Mouse (Mus musculus): ENCODE results near the gene Pla2g4c.

DNA sequence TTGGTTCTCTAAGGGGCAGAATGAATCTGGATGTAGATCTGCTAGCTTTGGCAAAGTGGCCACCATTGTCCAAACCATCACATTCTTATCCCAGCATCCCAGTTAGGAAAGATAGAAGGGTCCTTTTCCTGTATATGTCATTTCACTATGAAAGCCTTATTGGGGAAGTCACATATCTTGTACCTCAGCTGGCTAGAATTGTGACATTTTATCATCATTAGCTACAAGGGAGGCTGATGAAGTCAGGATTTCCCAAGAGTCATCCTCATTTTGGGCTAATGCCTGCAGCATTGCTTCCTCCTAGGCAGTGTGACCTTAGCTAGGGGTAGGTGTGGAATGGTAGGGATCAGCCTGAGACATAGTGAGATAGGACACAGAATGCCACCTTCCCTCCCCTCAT lies 21.1 kb upstream of the Pla2g4c start:
- TF ChIP-seq CTCF (IDR thresholded peaks at IDR 0.05; ENCODE audit: low read depth, low read length) (no peak), POLR2A (IDR thresholded peaks at IDR 0.05; ENCODE audit: borderline replicate concordance, low read depth, low read length) (no peak)

Measured in bone marrow macrophage, adult 2 months (primary cell).